Mouse (Mus musculus) cerebellum, adult 2 months (tissue): ENCODE results near the gene Golga4. TPM values are rescaled to one million over a fixed set of nuclear protein-coding genes. Genes with fewer than 3 reads are reported as not detected.
"Not testable (repeated sequence)": the region's sequence is repeated elsewhere in the genome, so short reads cannot be mapped to it uniquely, and the experiment has no call there.

ENCODE experiments used
- DNase-seq, 2 experiments: peaks; one replicate each; pipeline ENCODE4 v3.0.0; 2021
- H3K27ac ChIP-seq: fragments of 200-500 bp; 2 replicates; pipeline ENCODE4 v1.5.1; 2012; ENCODE audit warnings: low read length, control low read depth, inconsistent platforms; ENCODE audit not compliant: insufficient read depth
- H3K27me3 ChIP-seq: fragments of 200-500 bp; 2 replicates; pipeline ENCODE4 v1.6.1; 2012; ENCODE audit warnings: inconsistent platforms, mild to moderate bottlenecking, low read length, moderate library complexity; ENCODE audit not compliant: control insufficient read depth, insufficient read depth
- H3K4me1 ChIP-seq: fragments of 200-500 bp; 2 replicates; pipeline ENCODE4 v1.6.1; 2011; ENCODE audit warnings: low read length; ENCODE audit not compliant: control insufficient read depth, insufficient read depth
- H3K4me3 ChIP-seq: fragments of 200-500 bp; replicated peaks from 2 replicates; pipeline ENCODE3; 2011; ENCODE audit warnings: mild to moderate bottlenecking, low read depth, low read length, control low read depth; ENCODE audit not compliant: insufficient read depth
- CTCF ChIP-seq: fragments of 200-500 bp; IDR thresholded peaks from 2 replicates; pipeline ENCODE4 v1.5.1; 2011; ENCODE audit warnings: low read depth, mild to moderate bottlenecking, control low read depth, low read length, moderate library complexity, borderline replicate concordance; ENCODE audit not compliant: insufficient read depth
- POLR2A ChIP-seq: fragments of 200-500 bp; IDR thresholded peaks from 2 replicates; pipeline ENCODE4 v1.6.1; 2011; ENCODE audit warnings: low read length, control low read depth, borderline replicate concordance; ENCODE audit not compliant: insufficient read depth
- WGBS: fragments of 180-500 bp; shearing (Covaris S2); methylation state at CpG from one replicate; pipeline ENCODE4 v1.1.7; 2018; 5-methylcytosine and 5-hydroxymethylcytosine counted together
- polyA plus RNA-seq: library from polyadenylated mRNA; depleted of rRNA; stranded (reverse); fragments of >200 nt; gene quantifications from 2 replicates; pipeline ENCODE4 v1.2.3, GENCODE M21; 2012

Gene Golga4
- polyA plus RNA-seq, 1 experiment = 61.5 TPM

DNA sequence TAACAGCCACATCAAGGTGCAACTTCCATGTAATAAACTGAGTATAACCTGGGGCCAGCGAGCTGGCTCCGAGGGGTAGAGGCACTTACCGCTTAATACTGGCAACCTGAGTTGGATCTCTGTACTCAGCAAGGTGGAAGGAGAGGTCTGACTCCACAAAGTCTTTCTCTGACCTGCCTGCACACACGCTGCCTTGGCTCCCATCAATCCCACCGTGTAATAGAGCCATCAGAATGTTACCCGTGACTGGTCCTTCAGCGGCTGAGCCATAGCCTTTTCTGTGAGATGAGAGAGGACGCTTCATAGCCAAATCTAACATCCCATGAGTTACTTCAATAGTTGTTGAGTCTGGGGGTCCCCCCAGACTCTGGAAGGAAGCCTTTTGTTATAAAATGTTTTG is 87.4 kb downstream of the Golga4 start:
- no peak for TF ChIP-seq CTCF
- TF ChIP-seq POLR2A = no peak
- 90% methylated on average over 8 of the region's 8 CpGs for WGBS
- no peak overlapping the region for H3K4me3 ChIP-seq
- no peak for DNase-seq
- H3K27me3 ChIP-seq = no peaks in the 10 kb centered on the region
- no peak overlapping the region for H3K27ac ChIP-seq
- no peaks in the 10 kb centered on the region for H3K4me1 ChIP-seq

DNA sequence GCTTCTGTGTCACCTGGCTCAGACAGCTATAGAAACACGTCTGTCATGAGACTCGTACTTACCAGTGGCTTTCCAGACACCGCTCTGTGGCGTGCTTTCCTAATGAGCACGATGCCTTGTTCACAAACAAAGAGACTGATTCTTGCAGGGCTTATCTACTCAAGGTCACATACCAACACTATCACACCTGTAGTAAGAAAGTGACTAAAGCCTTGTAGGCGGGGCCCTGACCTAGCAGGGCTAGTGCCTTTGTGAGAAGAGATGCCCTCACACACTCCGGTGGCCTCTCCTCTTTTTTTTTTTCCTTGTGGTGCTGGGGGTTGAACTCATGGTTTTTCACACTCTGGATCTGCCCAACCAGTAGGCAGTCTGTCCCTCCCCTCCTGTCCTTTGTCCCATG is 90.7 kb downstream of the Golga4 start:
- WGBS = 88% methylated on average over 7 of the region's 7 CpGs
- Histone ChIP-seq H3K27me3 (no peaks in the 10 kb centered on the region), H3K4me3 (no peak overlapping the region), H3K27ac (no peak overlapping the region), H3K4me1 (no peaks in the 10 kb centered on the region)
- TF ChIP-seq CTCF = no peak
- TF ChIP-seq POLR2A = no peak
- DNase-seq = no peak

- 19% methylated on average over 3 of the region's 3 CpGs for WGBS
- H3K4me1 ChIP-seq, H3K27ac ChIP-seq, H3K27me3 ChIP-seq, DNase-seq, H3K4me3 ChIP-seq: not testable (repeated sequence)
These were observed 94.3 kb downstream of the Golga4 start for GRCm38 (mm10) chr9:118600393-118600792.

DNA sequence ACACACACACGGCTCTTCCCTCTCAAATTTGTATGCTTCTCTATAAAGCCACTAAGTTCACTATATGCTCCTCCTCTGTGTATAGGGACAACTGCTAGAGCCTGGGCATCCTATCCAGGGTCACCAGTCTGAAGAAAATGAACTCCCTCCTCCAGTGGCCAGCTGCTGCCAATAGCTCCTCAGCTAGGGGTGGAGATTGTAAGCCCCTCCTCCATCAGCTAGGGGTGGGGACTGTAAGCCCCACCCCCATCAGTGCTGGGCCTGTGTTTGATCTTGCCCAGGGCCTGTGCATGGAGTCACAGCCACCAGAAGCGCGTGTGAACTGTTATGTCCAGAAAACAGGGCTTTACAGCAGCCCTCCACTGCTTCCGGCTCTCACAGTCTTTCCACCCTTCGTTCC is 96.5 kb downstream of the Golga4 start:
- H3K4me3 ChIP-seq = no peak overlapping the region
- peaks cover 7% of the 10 kb centered on the region; the same call in 1 of the 2 replicates for H3K27me3 ChIP-seq
- no peaks in the 10 kb centered on the region for H3K4me1 ChIP-seq
- H3K27ac ChIP-seq = no peak overlapping the region
- TF ChIP-seq CTCF (no peak), POLR2A (no peak)
- DNase-seq = no peak
- WGBS = 83% methylated on average over 5 of the region's 5 CpGs

DNA sequence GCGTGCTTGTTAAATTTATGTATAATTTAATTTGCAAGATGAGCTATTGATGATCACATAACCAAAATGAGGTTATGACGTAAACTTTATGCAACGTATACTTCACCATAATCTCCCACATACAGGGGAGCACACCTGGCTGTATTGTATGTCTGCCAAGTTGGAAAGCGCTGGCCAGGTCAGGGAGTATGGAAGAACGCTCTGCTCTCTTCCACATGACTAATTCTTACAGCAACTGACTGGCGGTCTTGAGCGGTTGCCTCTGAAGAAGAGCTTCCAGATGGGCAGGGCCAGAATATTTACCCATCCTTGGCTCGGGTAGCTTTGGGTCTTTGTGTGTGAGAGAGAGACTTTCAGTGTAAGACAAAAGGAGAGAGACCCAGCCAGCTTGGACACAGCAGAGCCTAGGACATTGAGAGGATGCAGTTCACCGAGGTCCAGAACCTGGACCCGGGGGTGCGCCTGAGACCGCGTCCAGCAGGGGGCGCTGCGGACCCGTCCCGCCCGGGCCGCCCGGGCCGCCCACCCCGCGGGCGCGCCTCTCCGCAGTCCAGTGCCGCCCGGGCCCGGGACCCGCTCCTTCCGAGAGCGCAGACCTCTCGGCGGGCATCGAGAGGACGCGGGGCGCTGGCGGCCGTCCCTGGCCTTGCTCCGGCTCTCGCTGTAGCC is 100.2 kb downstream of the Golga4 start, which contains the start of gene Itga9:
Itga9 (plus strand) TSS at position 543 of the 669 bp plus-strand sequence.
- peak; percentile 60; the same call in 1 of the 2 replicates for TF ChIP-seq CTCF
- no peak for TF ChIP-seq POLR2A
- Histone ChIP-seq H3K4me1 (no peaks in the 10 kb centered on the region), H3K4me3 (peak within 1 kb of the TSS; percentile 25), H3K27ac (no peak within 1 kb of the TSS), H3K27me3 (peaks cover 7% of the 10 kb centered on the region; the same call in 1 of the 2 replicates)
- peak; percentile 27 to 58 for DNase-seq
- 4% methylated on average over 39 of the region's 42 CpGs for WGBS

- TF ChIP-seq POLR2A = no peak
- no peak overlapping the region for H3K27ac ChIP-seq
- no peak for DNase-seq
- no peaks in the 10 kb centered on the region for H3K4me1 ChIP-seq
- H3K4me3 ChIP-seq = peak overlapping the region; percentile 25
- H3K27me3 ChIP-seq = peaks cover 7% of the 10 kb centered on the region; the same call in 1 of the 2 replicates
- 1% methylated on average over 68 of the region's 68 CpGs for WGBS
These were observed 100.8 kb downstream of the Golga4 start for GRCm38 (mm10) chr9:118606817-118607371.

- 49% methylated on average over 16 of the region's 16 CpGs for WGBS
- no peak for DNase-seq
- H3K27ac ChIP-seq = no peak overlapping the region
- H3K4me3 ChIP-seq = no peak overlapping the region
- TF ChIP-seq POLR2A (no peak), CTCF (no peak)
- no peaks in the 10 kb centered on the region for H3K4me1 ChIP-seq
- peaks cover 7% of the 10 kb centered on the region; the same call in 1 of the 2 replicates for H3K27me3 ChIP-seq
These were observed 101.8 kb downstream of the Golga4 start for GRCm38 (mm10) chr9:118607701-118608401.

GRCm38 (mm10) chr9:118608556-118608955 is 102.5 kb downstream of the Golga4 start:
- H3K4me1 ChIP-seq = no peaks in the 10 kb centered on the region
- H3K4me3 ChIP-seq = no peak overlapping the region
- H3K27ac ChIP-seq = no peak overlapping the region
- DNase-seq = no peak
- peaks cover 7% of the 10 kb centered on the region; the same call in 1 of the 2 replicates for H3K27me3 ChIP-seq
- WGBS = 60% methylated on average over 4 of the region's 4 CpGs
- TF ChIP-seq POLR2A (no peak), CTCF (no peak)
